Mouse (Mus musculus): Measurements from ENCODE around the gene Ankrd66.
"Not testable (repeated sequence)": the region's sequence is repeated elsewhere in the genome, so short reads cannot be mapped to it uniquely, and the experiment has no call there.

Gene Ankrd66

DNA sequence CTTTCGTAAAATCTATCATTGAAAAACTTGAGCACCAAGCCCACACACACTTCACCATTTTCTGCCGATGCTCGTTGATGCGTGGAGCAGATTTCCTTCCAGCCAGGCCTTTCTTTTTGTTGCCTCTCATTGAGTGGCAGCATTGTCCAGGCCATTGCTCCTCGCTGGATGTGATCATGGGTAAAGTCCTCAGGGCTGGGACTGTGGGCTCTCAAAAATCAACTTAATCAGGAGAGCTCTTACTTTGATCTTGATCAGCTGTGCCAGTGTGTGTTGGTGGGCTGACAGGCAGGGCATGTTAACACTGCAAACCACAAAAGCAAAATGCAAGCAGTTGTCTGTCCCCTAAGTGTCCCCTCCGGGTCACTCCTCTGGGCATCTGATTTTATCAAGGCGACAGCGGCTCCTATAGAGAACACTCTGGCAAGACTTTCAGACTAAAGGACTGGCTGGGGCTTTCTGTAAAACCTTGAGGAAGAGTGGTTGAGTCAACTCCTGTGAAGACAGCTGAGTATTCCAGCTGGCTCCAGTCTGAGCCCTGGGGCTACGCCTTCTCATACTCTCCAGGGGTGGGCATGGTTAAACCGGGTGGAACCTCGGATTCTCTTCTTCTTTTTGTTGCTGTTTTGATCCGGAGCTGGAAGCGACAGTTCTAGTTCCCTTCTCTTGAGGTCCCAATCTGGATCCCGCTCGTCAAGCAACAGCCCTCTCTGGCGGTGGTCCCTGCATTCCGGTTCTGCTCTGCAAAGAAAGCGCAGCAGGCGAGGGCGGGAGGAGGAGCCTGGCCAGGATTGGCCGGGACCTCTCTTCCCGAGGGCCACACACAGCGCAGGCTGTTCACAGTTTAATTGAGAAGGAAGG lies 8.8 kb downstream of the Ankrd66 start:
- peak; percentile 40 for DNase-seq

DNA sequence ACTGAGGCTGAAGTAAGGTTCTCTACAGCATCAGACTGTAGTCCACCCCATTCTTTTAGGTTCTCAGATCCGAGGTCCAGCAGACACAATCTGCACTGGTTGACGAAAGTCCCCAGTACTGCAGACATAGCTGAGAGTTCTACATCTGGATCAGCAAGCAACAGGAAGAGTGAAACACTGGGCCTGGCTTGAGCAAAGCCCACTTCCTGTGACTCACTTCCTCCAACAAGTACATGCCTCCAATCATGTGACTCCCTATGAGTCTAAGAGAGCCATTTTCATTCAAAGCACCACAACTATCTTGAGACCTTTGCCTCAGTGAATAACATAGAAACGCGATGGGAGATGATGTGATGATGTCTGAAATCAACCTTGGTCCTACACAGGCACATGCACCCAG lies 12.2 kb downstream of the Ankrd66 start:
- no peak for DNase-seq

DNA sequence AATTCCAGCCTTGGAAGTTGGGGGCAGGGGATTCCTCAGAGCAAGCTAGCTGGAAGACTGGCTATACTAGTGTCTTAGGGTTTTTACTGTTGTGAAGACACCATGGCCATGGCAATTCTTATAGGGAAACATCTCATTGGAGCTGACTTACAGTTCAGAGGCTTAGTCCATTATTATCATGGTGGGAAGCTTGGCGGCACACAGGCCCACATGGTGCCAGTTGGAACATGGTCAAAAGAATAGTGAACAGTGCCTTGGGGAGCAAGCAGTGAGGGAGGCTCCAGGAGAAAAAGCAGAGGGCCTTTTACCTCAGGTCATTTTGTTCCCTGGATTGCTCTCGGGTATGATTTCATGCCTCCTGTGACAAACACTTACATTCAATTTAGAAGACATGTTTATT lies 12.9 kb downstream of the Ankrd66 start:
- no peak for DNase-seq

DNA sequence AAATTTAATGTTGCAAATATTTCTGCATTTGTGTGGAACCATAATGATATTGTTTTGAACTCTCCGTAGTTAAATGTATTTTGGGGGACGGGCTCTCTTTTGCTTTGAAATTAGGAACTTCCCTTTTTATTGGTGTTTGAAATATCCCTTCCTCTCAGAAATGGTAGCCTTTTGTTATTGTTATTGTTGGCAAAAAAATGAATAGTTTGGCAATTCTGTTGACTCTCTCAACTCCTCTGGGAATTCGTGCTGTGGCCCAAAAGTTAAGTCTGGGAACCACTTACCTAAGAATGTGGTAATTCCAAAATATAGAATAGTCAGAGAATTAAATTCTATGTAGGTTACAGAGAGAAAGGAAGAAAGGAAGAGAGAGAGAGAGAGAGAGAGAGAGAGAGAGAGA lies 23.3 kb downstream of the Ankrd66 start:
- no peak for DNase-seq

DNA sequence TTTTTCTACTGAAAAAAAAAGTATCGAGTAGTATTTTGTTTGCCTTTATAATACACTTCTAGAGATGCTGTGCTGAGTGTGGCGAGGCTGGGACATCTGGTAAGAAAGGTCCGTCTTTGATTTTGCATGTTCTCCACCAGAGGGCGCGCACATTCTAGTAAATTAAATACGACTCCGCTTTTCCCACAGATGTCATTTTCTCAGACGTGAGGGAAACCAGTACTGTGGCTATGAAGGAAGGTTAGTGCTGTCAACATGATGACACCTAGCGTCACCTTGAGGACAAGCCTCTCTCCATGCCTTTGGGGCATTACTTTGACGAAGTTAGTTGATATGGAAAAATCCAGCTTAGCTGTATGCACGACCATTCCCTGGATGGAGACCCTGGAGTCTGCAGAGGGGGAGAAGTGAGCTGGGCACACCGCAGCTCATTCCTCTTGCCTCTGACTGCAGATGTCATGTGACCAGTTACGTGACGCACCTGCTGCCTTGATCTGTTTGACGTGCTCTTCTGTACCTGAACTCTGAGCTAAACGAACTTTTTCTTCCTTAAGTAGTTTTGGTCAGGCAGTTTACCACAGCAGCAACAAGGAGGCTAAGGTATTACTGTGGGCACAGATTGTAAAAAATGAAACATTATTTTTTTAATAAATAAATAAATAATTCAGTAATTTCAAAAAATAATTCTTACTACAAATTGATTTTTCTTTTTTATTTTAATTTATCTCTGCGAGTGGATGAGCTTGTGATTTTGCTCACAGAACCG lies 24.6 kb downstream of the Ankrd66 start:
- DNase-seq: peak; percentile 86

DNA sequence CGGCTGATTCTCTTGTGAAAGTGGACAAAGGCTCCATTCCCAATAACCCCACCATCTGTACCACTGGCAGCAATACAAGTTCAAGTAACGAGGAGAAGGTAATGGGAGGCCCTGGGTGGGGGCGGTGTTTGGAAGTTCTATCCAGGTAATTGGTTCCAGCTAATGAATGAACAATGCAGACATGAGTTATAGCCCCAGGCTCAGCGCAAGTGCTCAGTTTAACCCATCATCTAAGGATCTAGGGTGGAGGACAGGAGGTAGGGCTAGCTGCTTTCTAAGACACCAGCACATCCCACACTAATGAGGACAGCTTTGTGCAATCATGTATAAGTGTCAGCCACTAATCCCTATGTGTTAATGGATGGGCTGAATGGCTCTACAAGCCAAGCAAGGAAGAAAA lies 32.7 kb downstream of the Ankrd66 start:
- DNase-seq: no peak

DNA sequence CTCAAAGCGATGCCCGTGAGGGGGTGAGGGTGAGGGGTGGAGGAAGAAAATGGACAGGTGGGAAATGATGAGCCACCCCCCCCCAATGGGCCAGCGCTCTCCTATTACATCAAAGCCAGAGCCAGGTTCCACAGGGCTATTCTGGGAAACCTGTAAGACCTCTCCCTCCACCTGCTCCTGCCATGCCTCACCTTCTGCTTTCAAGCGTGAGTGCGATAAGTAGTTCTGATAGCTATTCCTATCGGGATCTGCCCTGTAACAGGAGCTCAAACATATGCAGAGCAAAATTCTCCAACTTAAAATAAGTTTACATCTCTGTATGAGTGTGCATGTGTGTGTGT lies 38.9 kb downstream of the Ankrd66 start:
- no peak for DNase-seq

DNA sequence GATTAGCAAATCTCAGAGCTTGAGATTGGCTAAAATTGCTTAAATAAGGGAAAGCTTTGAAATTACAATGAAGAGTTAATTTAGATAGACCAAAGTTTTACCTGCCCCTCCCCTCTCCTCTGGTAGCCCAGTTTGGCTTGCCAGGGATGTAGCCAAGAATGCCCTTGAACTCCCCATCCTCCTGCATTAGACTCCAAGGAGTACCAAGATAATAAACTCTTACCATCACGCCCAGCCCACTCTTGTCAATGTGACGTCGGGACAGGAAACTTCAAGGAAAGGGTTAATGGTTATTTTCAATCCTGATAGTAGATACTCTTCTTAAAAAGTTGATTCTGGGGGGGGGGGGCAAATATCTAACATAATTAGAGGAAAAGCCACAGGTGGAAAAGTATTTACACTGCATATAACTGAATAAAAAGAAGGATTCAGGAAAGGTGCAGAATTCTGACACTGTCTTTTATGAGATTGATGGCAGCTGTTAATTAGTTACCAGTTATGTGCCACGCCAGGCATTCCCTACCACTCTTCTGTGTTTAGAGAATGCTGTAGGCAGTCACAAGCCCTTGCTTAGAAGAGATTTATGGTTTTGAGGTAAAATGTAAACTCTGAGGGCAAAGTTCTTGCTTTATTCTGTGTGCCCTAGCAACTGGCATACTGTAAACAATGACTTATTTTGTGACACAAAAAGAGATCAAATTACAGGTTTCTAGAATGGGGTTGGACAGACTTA lies 39.4 kb downstream of the Ankrd66 start:
- no peak for DNase-seq

DNA sequence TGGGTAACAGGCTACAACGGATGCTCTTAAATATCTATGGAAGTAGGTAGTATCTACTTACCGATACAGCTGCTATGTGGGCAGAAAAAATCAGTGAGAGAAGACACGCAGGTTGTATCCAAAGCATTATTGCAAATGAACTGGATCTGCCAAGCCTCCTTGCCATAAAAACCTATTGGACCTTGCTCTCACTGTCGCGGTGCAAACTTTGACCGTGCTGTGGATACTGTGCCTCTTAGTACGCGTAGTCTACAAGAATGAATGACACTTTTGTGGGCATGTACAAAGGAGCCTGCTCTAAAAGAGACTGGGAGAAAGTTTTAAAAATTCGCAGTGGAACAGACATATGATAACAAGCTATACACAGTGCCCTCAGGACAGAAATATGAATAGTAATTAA lies 40.8 kb downstream of the Ankrd66 start, which contains the start of gene Mep1a:
Gene Mep1a (minus strand): TSS at position 221 of the 400 bp plus-strand sequence.
- no peak for DNase-seq

DNA sequence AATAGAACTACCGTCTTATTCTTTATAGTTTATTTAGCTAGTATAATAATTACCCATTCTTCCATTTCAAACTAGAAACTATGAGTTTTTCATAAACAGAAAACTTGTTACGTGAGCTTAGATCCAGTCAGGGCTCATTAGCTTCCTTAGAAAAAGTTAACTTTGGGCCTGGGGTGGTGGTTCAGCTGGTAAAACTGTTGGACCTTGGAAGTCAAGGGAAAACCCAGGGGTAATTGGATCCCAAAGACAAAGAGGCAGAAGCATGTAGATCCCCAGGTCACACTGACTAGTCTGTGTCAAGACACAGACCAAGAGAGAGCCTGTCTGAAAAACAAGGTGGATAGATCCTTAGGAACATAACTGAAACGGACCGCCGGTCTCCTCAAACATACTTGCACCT lies 41.8 kb downstream of the Ankrd66 start:
- no peak for DNase-seq

DNA sequence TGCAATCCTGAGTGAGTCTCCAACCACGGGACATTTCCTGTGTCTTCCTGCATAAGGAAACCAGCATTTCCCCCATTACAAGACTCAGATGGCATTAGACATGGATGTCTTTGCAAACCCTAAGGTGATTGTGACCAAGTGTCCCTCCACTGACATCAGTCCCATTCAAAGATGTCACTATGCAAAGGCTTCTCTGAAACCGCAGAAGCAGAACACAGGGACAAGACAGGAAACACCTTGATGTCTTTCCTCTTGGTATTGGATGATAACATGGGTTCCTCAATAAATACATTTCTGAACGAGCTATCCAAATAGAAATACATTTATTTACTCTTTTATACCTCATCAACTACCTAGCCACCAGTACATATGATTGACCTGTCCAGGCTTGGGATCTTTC lies 42.2 kb downstream of the Ankrd66 start:
- no peak for DNase-seq

DNA sequence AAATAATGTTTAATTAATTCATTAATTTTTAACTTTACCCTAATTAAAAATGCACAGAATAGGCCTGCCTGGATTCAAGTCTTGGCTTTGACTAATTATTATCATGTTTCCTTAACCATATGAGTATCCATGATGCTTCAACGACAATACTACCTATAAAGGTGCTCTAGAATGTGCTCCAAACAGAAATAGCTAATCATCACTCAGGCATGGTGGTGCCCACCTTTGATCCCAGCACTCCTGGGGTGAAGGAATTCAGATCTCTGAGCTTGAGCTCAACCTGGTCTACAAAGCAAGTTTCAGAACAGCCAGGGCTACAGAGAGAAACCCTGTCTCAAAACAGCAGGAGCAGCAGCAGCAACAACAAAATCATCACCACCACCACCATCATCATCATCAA lies 42.9 kb downstream of the Ankrd66 start:
- DNase-seq: no peak

DNA sequence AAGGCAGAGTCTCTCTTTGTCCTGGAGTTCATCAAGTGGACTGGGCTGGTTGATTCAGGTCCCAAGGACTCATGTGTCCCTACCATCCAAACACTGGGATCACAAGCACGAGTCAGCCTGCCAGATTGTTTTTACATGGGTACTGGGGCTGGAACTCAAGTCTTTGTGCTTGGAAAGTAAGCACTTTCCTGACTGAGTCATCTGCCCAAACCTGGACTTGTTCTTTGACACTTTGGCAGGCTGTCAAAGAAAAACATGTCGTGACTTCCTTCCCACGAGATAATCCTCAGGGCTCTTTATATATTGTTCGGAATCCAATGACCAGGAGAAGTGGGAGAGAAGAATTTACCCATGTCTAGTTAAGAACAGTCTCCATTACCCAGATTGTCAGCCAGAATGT lies 45.9 kb downstream of the Ankrd66 start:
- DNase-seq: no peak

DNA sequence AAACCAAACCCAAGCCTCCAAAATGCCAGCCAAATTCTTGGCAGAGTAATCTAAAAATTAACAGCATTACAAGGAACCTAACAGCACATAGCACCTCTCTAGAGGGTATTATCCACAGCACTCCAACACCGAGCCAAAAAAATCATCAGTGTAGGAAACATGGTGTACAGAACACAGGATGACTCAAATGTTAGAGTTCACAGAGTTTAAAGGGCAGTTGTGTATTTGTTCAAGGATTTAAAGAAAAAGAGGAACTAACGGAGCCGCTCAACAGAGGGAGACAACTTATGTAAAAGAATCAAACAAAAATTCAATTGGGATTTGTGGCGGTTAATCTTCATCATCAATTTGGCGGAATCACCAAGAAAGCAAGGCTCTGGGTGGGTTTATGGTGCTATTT lies 47.9 kb downstream of the Ankrd66 start:
- no peak for DNase-seq

DNA sequence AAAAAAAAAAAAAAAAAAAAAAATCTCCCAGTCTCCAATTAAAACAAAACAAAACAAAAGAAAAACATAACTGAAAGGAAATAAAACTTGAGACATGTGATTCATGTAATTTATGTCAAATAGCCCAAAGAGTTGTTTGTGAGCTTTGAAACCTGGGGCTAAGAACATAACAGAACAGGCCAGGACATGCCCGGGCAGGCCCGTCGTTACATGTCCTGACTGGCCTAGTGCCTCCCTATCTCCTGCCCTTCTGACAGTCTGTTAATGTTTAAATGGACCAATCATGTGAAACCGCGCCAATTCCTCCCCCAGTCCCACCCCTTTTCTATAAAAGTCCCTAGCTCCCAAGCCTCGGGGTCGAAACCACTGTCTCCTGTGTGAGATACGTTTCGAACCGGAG lies 53.1 kb downstream of the Ankrd66 start:
- not testable (repeated sequence) for DNase-seq

DNA sequence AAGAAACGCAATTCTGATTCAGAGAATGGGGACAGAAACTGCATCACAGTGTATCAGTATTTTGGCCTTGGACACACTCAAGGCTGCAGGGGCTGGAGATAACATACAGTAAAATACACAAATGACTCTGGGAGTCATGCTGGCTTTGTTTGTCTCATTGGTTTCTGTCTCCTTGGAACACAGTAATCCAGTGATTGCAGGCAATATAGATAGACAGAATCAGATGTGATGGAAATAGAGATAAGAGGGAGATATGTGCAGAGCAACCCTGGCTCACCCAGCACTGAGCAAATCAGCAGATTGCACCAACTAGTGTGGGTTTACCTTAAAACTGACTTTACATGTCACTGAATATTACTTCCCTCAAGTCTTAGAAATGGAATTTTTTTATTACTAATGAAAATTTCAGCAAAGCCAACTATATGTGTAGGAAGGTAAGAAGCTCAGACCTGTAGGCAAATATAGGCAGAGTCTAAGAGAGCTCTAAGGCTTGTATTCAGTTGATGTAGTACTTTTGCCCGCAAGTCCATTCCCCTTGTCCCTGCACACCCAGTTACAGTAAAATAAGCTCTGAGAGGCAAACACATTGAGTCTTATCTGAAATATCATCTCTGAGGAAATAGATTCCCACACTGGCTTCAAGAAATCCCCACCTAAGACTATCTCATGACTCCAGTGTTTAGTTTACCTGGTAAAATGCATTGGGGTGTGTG lies 54.8 kb downstream of the Ankrd66 start:
- no peak for DNase-seq

DNA sequence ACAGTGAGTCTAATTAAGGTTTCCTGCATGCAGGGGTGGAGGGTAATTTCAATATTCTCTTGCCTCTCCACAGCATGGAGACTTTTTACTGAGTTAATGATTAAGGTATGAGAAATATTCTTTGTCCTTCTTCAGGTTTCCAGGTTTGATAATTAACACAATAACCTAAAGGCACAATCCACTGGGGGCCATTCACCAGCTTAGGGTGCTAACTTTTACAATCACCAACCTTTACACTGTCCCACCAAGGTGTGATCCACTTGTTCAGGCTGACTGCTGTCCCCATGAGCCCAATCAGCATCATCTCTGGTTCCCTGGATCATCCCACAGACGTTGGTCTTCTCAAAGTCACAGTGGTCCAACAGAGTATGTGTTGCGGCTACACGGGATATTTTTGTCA lies 57.5 kb downstream of the Ankrd66 start:
- no peak for DNase-seq

Measured in right cerebral cortex, postnatal 4 days (tissue).